Mouse (Mus musculus): Measurements from ENCODE around the gene Pcsk5. TPM values are rescaled to one million over a fixed set of nuclear protein-coding genes. Genes with fewer than 3 reads are reported as not detected.

Gene Pcsk5
- polyA plus RNA-seq, 1 experiment, result 1.2 TPM

DNA sequence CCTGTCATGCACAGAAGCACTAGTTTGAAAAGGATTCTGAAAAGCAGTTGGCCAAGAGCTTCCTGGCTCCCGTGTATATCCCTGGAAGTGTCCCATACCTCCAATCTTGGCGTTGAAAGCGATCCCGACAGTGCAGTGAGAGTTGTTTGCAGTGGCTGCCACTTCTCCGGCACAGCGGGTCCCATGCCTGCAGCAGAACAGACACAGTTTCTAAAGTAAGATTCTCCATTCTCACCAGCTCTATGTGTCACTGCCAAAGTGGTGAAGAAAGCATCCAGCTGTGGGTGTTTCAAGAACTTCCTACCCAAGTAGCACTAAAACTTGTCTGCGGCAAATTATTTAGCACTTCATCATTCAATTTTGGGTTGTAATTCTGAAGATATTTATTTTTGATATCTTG, 159.1 kb downstream of the Pcsk5 start:
- H3K27me3 ChIP-seq (ENCODE audit: control insufficient read depth, insufficient read depth, low read length), result no peaks in the 10 kb centered on the region
- H3K36me3 ChIP-seq (ENCODE audit: control insufficient read depth, insufficient read depth, low read length), result no peaks in the 10 kb centered on the region
- TF ChIP-seq POLR2A (IDR thresholded peaks at IDR 0.05; ENCODE audit: low read depth, low read length) (no peak), CTCF (IDR thresholded peaks at IDR 0.05; ENCODE audit: extremely low read depth, insufficient read depth, insufficient read length, insufficient replicate concordance) (no peak)
- 89% methylated on average over 7 of the region's 7 CpGs for WGBS
- no peak overlapping the region for H3K27ac ChIP-seq (ENCODE audit: insufficient read depth, low read length)
- no peak for DNase-seq (ENCODE audit: low read depth in 1 of 2, low spot score in 2 of 2)
- no peaks in the 10 kb centered on the region for H3K4me1 ChIP-seq (ENCODE audit: control insufficient read depth, insufficient read depth, insufficient read length)
- H3K4me3 ChIP-seq (ENCODE audit: extremely low read depth, insufficient read depth, insufficient read length), result no peak overlapping the region

DNA sequence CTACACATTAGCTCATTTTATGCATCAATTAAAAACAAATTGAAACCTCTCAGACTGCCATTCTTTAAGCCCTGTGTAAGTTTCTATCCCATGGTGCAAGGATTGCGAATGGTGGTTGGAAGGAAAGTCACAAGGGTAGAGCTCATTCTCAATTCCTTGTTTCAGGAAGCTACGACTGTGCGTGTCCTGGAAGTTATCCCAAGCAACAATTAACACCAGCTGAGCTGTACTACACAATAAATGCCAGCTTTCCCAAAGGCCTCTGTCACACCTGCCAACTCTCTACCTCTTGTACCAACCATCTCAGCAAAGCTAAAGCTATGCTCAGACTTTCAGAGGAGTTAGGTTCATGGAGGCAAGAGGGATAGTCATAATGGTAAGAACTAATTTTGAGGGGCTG, 174.8 kb downstream of the Pcsk5 start:
- Histone ChIP-seq H3K36me3 (ENCODE audit: control insufficient read depth, insufficient read depth, low read length) (no peaks in the 10 kb centered on the region), H3K27me3 (ENCODE audit: control insufficient read depth, insufficient read depth, low read length) (no peaks in the 10 kb centered on the region), H3K4me1 (ENCODE audit: control insufficient read depth, insufficient read depth, insufficient read length) (no peaks in the 10 kb centered on the region), H3K27ac (ENCODE audit: insufficient read depth, low read length) (no peak overlapping the region), H3K4me3 (ENCODE audit: extremely low read depth, insufficient read depth, insufficient read length) (no peak overlapping the region)
- 91% methylated on average over 3 of the region's 3 CpGs for WGBS
- no peak for DNase-seq (ENCODE audit: low read depth in 1 of 2, low spot score in 2 of 2)
- TF ChIP-seq POLR2A (IDR thresholded peaks at IDR 0.05; ENCODE audit: low read depth, low read length) (no peak), CTCF (IDR thresholded peaks at IDR 0.05; ENCODE audit: extremely low read depth, insufficient read depth, insufficient read length, insufficient replicate concordance) (no peak)

DNA sequence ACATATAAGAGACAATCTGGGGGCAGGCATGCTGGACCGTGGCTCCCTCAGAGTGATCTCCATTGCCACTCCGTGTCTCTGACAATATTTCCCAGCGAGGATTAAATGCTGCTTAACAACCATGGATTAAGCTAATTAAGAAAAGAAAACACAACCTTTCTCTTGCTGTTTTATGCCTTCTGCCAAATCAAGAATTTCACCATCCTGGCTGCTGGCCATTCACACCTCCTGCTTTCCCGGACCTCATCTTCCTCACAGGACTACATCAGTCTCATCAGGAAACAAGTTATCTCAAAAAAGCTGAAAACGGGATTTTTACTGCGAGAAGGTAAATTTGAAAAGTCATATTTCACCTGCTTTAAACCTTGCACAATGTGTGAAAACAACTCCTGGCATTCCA, 175.2 kb downstream of the Pcsk5 start:
- no peaks in the 10 kb centered on the region for H3K27me3 ChIP-seq (ENCODE audit: control insufficient read depth, insufficient read depth, low read length)
- no peaks in the 10 kb centered on the region for H3K36me3 ChIP-seq (ENCODE audit: control insufficient read depth, insufficient read depth, low read length)
- TF ChIP-seq POLR2A (IDR thresholded peaks at IDR 0.05; ENCODE audit: low read depth, low read length) (no peak), CTCF (IDR thresholded peaks at IDR 0.05; ENCODE audit: extremely low read depth, insufficient read depth, insufficient read length, insufficient replicate concordance) (no peak)
- no peak overlapping the region for H3K27ac ChIP-seq (ENCODE audit: insufficient read depth, low read length)
- H3K4me3 ChIP-seq (ENCODE audit: extremely low read depth, insufficient read depth, insufficient read length), result no peak overlapping the region
- 90% methylated on average over 6 of the region's 6 CpGs for WGBS
- no peak for DNase-seq (ENCODE audit: low read depth in 1 of 2, low spot score in 2 of 2)
- H3K4me1 ChIP-seq (ENCODE audit: control insufficient read depth, insufficient read depth, insufficient read length), result no peaks in the 10 kb centered on the region

DNA sequence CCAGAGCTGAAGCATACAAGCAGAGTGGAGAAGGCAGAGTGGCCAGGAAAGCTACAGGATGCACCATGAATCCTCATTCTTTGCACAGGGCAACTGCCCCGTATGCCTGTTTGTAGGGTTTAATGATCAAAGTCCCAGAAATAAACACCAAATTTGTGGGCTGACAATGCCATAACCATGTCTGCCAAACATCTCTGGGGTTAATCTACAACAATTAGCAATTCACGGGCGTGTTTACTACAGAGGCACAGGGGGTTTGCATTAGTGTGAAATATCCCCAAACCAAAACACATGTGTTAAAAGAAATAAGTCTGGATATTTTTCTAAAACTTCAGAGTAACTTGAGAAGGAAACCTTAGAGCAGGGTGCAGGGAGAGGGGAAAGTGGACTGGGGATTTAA, 178.1 kb downstream of the Pcsk5 start:
- no peak overlapping the region for H3K27ac ChIP-seq (ENCODE audit: insufficient read depth, low read length)
- no peaks in the 10 kb centered on the region for H3K27me3 ChIP-seq (ENCODE audit: control insufficient read depth, insufficient read depth, low read length)
- DNase-seq (ENCODE audit: low read depth in 1 of 2, low spot score in 2 of 2), result no peak
- no peaks in the 10 kb centered on the region for H3K4me1 ChIP-seq (ENCODE audit: control insufficient read depth, insufficient read depth, insufficient read length)
- WGBS, result 86% methylated on average over 3 of the region's 3 CpGs
- TF ChIP-seq CTCF (IDR thresholded peaks at IDR 0.05; ENCODE audit: extremely low read depth, insufficient read depth, insufficient read length, insufficient replicate concordance) (no peak), POLR2A (IDR thresholded peaks at IDR 0.05; ENCODE audit: low read depth, low read length) (no peak)
- no peak overlapping the region for H3K4me3 ChIP-seq (ENCODE audit: extremely low read depth, insufficient read depth, insufficient read length)
- H3K36me3 ChIP-seq (ENCODE audit: control insufficient read depth, insufficient read depth, low read length), result no peaks in the 10 kb centered on the region

DNA sequence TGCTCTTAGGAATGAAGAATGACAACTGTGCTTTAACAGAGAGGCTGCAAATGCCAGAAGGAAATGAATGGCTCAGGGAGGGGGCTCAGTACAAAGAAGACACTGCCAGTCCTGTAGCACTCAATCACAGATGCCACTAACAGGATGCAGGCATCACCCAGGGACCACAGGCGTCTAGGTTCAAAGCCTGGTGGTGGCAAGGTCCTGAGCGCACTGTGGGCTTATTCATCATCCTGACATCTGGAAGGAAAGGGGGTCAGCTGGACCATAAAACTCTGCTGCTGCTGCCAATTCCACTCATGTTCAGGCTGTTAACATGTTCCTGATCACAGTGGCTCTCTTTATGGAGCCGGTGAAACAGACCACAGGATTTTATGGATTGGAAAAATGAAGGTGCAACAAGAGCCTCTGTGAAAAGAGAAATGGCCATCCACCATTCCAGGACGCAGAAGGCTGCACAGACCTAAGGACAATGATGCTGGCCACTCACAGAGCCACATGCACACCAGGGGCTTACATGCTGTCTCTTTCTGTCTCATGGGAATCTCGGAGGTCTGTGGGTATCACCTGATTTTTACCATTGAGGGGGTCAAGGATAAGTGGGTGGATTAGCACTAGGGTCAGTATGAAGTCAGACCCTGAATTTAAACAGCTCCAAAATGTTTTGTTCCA, 186.5 kb downstream of the Pcsk5 start:
- Histone ChIP-seq H3K27me3 (ENCODE audit: control insufficient read depth, insufficient read depth, low read length) (no peaks in the 10 kb centered on the region), H3K4me3 (ENCODE audit: extremely low read depth, insufficient read depth, insufficient read length) (no peak overlapping the region), H3K36me3 (ENCODE audit: control insufficient read depth, insufficient read depth, low read length) (no peaks in the 10 kb centered on the region), H3K4me1 (ENCODE audit: control insufficient read depth, insufficient read depth, insufficient read length) (no peaks in the 10 kb centered on the region), H3K27ac (ENCODE audit: insufficient read depth, low read length) (no peak overlapping the region)
- DNase-seq (ENCODE audit: low read depth in 1 of 2, low spot score in 2 of 2), result no peak
- 14% methylated on average over 5 of the region's 5 CpGs for WGBS
- TF ChIP-seq CTCF (IDR thresholded peaks at IDR 0.05; ENCODE audit: extremely low read depth, insufficient read depth, insufficient read length, insufficient replicate concordance) (no peak), POLR2A (IDR thresholded peaks at IDR 0.05; ENCODE audit: low read depth, low read length) (no peak)

DNA sequence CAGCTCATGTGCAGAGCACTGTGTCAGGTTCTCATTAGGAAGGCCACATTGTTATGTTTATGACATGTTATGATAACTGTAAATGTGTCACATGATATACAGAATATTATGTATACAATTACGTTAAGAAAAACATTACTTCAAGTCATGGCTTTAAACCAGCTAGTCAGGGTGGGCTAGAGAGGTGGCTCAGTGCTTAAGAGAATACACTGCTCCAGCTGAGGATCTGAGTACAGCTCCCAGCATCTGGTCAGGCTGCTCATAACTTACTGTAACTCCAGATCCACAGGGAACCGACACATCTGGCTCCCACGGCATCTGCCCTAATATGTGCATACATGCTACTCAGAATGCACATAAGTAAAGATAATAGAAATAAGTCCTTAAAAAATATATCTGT, 187.5 kb downstream of the Pcsk5 start:
- no peaks in the 10 kb centered on the region for H3K4me1 ChIP-seq (ENCODE audit: control insufficient read depth, insufficient read depth, insufficient read length)
- H3K4me3 ChIP-seq (ENCODE audit: extremely low read depth, insufficient read depth, insufficient read length), result no peak overlapping the region
- no peaks in the 10 kb centered on the region for H3K27me3 ChIP-seq (ENCODE audit: control insufficient read depth, insufficient read depth, low read length)
- DNase-seq (ENCODE audit: low read depth in 1 of 2, low spot score in 2 of 2), result no peak
- H3K27ac ChIP-seq (ENCODE audit: insufficient read depth, low read length), result no peak overlapping the region
- TF ChIP-seq POLR2A (IDR thresholded peaks at IDR 0.05; ENCODE audit: low read depth, low read length) (no peak), CTCF (IDR thresholded peaks at IDR 0.05; ENCODE audit: extremely low read depth, insufficient read depth, insufficient read length, insufficient replicate concordance) (no peak)
- WGBS, result 94% methylated on average over 3 of the region's 3 CpGs
- H3K36me3 ChIP-seq (ENCODE audit: control insufficient read depth, insufficient read depth, low read length), result no peaks in the 10 kb centered on the region

DNA sequence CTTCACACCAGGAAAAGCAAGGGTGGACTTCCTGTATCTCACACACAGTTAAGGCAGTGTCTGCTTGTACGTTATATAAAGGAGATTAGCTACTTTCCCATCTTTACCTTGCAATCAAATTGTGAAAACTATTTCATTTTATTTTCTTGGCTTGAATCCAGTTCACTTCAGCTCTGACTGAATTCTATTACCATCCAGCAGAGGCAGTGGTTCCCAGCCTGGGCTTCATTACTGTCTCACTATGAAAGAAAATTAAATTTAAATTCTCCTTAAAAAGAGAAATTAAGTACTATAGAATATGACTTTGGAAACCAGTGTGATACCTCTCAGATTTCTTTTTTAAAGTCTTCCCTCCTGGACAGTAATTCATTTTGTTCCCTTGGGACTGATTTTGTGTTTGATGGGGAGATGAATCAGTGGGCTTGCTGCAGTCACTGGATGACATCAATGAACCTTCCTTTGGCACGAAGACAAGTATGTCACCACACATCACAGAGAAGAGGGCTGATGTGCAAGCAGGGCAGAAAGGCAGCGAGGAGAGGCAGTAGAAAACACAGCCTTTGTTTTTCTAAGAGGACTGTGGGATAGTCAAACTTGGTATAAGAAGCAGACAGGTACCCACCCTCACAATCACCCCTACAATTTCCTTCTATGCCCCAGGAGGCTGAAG, 194.2 kb downstream of the Pcsk5 start:
- Histone ChIP-seq H3K4me1 (ENCODE audit: control insufficient read depth, insufficient read depth, insufficient read length) (no peaks in the 10 kb centered on the region), H3K36me3 (ENCODE audit: control insufficient read depth, insufficient read depth, low read length) (no peaks in the 10 kb centered on the region), H3K4me3 (ENCODE audit: extremely low read depth, insufficient read depth, insufficient read length) (no peak overlapping the region), H3K27me3 (ENCODE audit: control insufficient read depth, insufficient read depth, low read length) (no peaks in the 10 kb centered on the region), H3K27ac (ENCODE audit: insufficient read depth, low read length) (no peak overlapping the region)
- no peak for TF ChIP-seq CTCF (IDR thresholded peaks at IDR 0.05; ENCODE audit: extremely low read depth, insufficient read depth, insufficient read length, insufficient replicate concordance)
- TF ChIP-seq POLR2A (IDR thresholded peaks at IDR 0.05; ENCODE audit: low read depth, low read length), result no peak
- WGBS, result 45% methylated on average over 3 of the region's 3 CpGs
- DNase-seq (ENCODE audit: low read depth in 1 of 2, low spot score in 2 of 2), result no peak
